Mouse (Mus musculus): ENCODE results near the gene Eln. TPM values are rescaled to one million over a fixed set of nuclear protein-coding genes. Genes with fewer than 3 reads are reported as not detected.

Eln gene
- total and polyA plus RNA-seq, 3 experiments = 0.22 TPM; not detected in 2

DNA sequence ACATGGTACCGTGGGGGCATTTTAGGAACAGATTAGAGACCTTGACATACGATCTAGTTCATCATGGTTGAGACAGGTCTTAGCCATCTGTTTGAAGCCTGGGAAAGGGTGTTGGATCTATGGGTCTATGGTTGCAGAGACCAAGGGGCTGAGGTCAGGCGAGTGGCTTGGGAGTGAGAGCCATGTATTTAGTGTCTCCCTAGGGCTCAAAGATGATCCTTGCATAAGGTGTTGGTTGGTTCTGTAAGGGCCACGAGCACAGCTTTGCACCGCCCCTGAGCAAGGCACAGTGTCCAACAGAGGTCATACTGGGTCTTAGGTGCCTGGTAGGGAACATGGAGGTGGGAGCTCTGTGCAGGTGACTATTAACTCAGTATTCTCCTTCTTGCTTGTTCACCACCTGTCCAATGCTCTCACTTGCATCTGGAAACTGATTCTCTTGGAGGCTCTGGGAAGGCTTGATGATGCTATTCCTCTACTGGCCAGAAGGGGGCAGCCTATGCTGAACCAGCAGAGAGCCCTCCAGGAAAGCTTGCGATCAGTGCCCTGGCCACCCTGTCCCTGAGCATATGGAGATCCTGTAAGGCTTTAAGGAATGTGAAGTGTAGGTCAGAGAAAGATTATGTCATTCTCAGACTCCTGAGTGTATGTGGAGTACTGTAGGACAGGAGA, 960 bp upstream of the Eln start:
- Histone ChIP-seq H3K36me3 (replicated peaks) (no peaks in the 10 kb centered on the region), H3K4me1 (ENCODE audit: insufficient read depth, low read depth, low read length) (no peaks in the 10 kb centered on the region), H3K4me3 (ENCODE audit: low read depth, low read length) (no peak overlapping the region), H3K9me3 (replicated peaks) (no peaks in the 10 kb centered on the region), H3K27me3 (ENCODE audit: insufficient read depth, low read length) (peaks cover 10% of the 10 kb centered on the region; the same call in 1 of the 2 replicates)
- TF ChIP-seq POLR2AphosphoS5 (IDR thresholded peaks at IDR 0.05; ENCODE audit: insufficient replicate concordance, low read depth, low read length) (no peak), CTCF (IDR thresholded peaks at IDR 0.05; ENCODE audit: low read depth, low read length) (peak; percentile 81)
- no peak for DNase-seq (ENCODE audit: low spot score)
- ATAC-seq (ENCODE audit: extremely low read depth, insufficient number of reproducible peaks, low FRiP score, poor library complexity, severe bottlenecking) = no peak

- Histone ChIP-seq H3K36me3 (replicated peaks) (no peaks in the 10 kb centered on the region), H3K4me3 (ENCODE audit: low read depth, low read length) (no peak overlapping the region), H3K9me3 (replicated peaks) (no peaks in the 10 kb centered on the region), H3K27me3 (ENCODE audit: insufficient read depth, low read length) (peaks cover 10% of the 10 kb centered on the region; the same call in 1 of the 2 replicates), H3K4me1 (ENCODE audit: insufficient read depth, low read depth, low read length) (no peaks in the 10 kb centered on the region)
- ATAC-seq (ENCODE audit: extremely low read depth, insufficient number of reproducible peaks, low FRiP score, poor library complexity, severe bottlenecking) (no peak), DNase-seq (ENCODE audit: low spot score) (no peak)
- no peak for TF ChIP-seq POLR2AphosphoS5 (IDR thresholded peaks at IDR 0.05; ENCODE audit: insufficient replicate concordance, low read depth, low read length)
- no peak for TF ChIP-seq GATA2 (IDR thresholded peaks at IDR 0.05; ENCODE audit: borderline replicate concordance, low read depth, low read length)
- no peak for TF ChIP-seq CTCF (IDR thresholded peaks at IDR 0.05; ENCODE audit: low read depth, low read length)
- TF ChIP-seq TAL1 (conservative IDR thresholded peaks at IDR 0.05; ENCODE audit: low read depth, low read length) = no peak
- no peak for TF ChIP-seq GATA1 (IDR thresholded peaks at IDR 0.05; ENCODE audit: borderline replicate concordance, low read length)
Measured at GRCm38 (mm10) chr5:134747512-134747893, 380 bp upstream of the Eln start.

GRCm38 (mm10) chr5:134746201-134746600, 922 bp downstream of the Eln start:
- no peak for TF ChIP-seq TAL1 (conservative IDR thresholded peaks at IDR 0.05; ENCODE audit: low read depth, low read length)
- no peak for TF ChIP-seq GATA1 (IDR thresholded peaks at IDR 0.05; ENCODE audit: borderline replicate concordance, low read length)
- no peak for TF ChIP-seq CTCF (IDR thresholded peaks at IDR 0.05; ENCODE audit: low read depth, low read length)
- TF ChIP-seq GATA2 (IDR thresholded peaks at IDR 0.05; ENCODE audit: borderline replicate concordance, low read depth, low read length) = no peak
- no peak for TF ChIP-seq POLR2AphosphoS5 (IDR thresholded peaks at IDR 0.05; ENCODE audit: insufficient replicate concordance, low read depth, low read length)
- no peaks in the 10 kb centered on the region for H3K4me1 ChIP-seq (ENCODE audit: insufficient read depth, low read depth, low read length)
- H3K27me3 ChIP-seq (ENCODE audit: insufficient read depth, low read length) = peaks cover 11% of the 10 kb centered on the region; the same call in 1 of the 2 replicates
- DNase-seq (ENCODE audit: low spot score) (no peak), ATAC-seq (ENCODE audit: extremely low read depth, insufficient number of reproducible peaks, low FRiP score, poor library complexity, severe bottlenecking) (no peak)
- H3K9me3 ChIP-seq (replicated peaks) = no peaks in the 10 kb centered on the region
- no peak overlapping the region for H3K4me3 ChIP-seq (ENCODE audit: low read depth, low read length)
- H3K36me3 ChIP-seq (replicated peaks) = no peaks in the 10 kb centered on the region

GRCm38 (mm10) chr5:134745801-134746200, 1.3 kb downstream of the Eln start:
- H3K9me3 ChIP-seq (replicated peaks) = no peaks in the 10 kb centered on the region
- TF ChIP-seq CTCF (IDR thresholded peaks at IDR 0.05; ENCODE audit: low read depth, low read length) (no peak), POLR2AphosphoS5 (IDR thresholded peaks at IDR 0.05; ENCODE audit: insufficient replicate concordance, low read depth, low read length) (no peak), TAL1 (conservative IDR thresholded peaks at IDR 0.05; ENCODE audit: low read depth, low read length) (no peak), GATA1 (IDR thresholded peaks at IDR 0.05; ENCODE audit: borderline replicate concordance, low read length) (no peak), GATA2 (IDR thresholded peaks at IDR 0.05; ENCODE audit: borderline replicate concordance, low read depth, low read length) (no peak)
- H3K36me3 ChIP-seq (replicated peaks) = no peaks in the 10 kb centered on the region
- ATAC-seq (ENCODE audit: extremely low read depth, insufficient number of reproducible peaks, low FRiP score, poor library complexity, severe bottlenecking) = no peak
- H3K4me1 ChIP-seq (ENCODE audit: insufficient read depth, low read depth, low read length) = no peaks in the 10 kb centered on the region
- H3K27me3 ChIP-seq (ENCODE audit: insufficient read depth, low read length) = peaks cover 12% of the 10 kb centered on the region; the same call in 1 of the 2 replicates
- no peak for DNase-seq (ENCODE audit: low spot score)
- no peak overlapping the region for H3K4me3 ChIP-seq (ENCODE audit: low read depth, low read length)

DNA sequence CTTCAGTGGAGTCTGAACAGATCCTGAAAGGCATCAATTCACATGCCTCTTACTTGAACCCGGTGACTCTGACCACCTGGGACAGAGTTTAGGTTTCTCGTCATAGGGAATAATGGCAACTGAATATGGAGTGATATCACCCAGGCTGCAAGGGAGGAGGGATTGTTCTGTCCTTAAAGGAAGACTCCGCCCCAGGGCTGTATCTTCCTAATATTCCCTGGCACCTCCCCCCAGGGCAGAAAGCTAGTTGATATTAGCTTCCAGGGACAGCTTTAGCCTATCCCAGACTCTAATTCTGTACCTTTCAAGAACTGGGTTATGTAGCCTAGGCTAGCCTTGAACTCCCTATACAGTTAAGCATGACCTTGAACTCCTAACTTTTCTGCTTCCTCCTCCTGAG, 2.1 kb downstream of the Eln start:
- Histone ChIP-seq H3K4me3 (ENCODE audit: low read depth, low read length) (no peak overlapping the region), H3K36me3 (replicated peaks) (no peaks in the 10 kb centered on the region), H3K9me3 (replicated peaks) (no peaks in the 10 kb centered on the region), H3K4me1 (ENCODE audit: insufficient read depth, low read depth, low read length) (no peaks in the 10 kb centered on the region), H3K27me3 (ENCODE audit: insufficient read depth, low read length) (peaks cover 14% of the 10 kb centered on the region; the same call in 1 of the 2 replicates)
- DNase-seq (ENCODE audit: low spot score) (no peak), ATAC-seq (ENCODE audit: extremely low read depth, insufficient number of reproducible peaks, low FRiP score, poor library complexity, severe bottlenecking) (no peak)
- no peak for TF ChIP-seq POLR2AphosphoS5 (IDR thresholded peaks at IDR 0.05; ENCODE audit: insufficient replicate concordance, low read depth, low read length)
- no peak for TF ChIP-seq GATA2 (IDR thresholded peaks at IDR 0.05; ENCODE audit: borderline replicate concordance, low read depth, low read length)
- no peak for TF ChIP-seq TAL1 (conservative IDR thresholded peaks at IDR 0.05; ENCODE audit: low read depth, low read length)
- no peak for TF ChIP-seq GATA1 (IDR thresholded peaks at IDR 0.05; ENCODE audit: borderline replicate concordance, low read length)
- TF ChIP-seq CTCF (IDR thresholded peaks at IDR 0.05; ENCODE audit: low read depth, low read length) = no peak

DNA sequence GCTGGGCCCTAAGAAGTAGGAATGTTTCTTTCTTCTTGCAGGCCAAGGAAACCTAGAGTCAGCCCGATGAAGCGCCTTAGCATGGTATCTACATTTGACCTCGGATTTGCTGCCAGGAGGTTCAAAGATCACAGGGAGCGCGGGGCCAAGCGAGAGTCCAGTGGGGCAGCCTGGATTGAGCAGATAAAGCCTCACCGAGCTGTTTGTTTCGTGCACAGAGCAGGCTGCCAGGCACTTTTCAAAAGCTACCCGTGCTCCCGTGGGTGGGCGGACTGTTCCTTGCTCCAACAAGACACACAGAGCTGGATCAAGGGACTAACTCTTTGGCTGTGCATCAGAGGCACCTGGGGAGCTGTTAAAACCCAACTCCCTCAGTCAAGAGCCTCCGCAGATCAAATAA, 3.1 kb downstream of the Eln start:
- no peak overlapping the region for H3K4me3 ChIP-seq (ENCODE audit: low read depth, low read length)
- no peak for TF ChIP-seq POLR2AphosphoS5 (IDR thresholded peaks at IDR 0.05; ENCODE audit: insufficient replicate concordance, low read depth, low read length)
- TF ChIP-seq GATA1 (IDR thresholded peaks at IDR 0.05; ENCODE audit: borderline replicate concordance, low read length) = no peak
- no peak for TF ChIP-seq CTCF (IDR thresholded peaks at IDR 0.05; ENCODE audit: low read depth, low read length)
- TF ChIP-seq GATA2 (IDR thresholded peaks at IDR 0.05; ENCODE audit: borderline replicate concordance, low read depth, low read length) = no peak
- TF ChIP-seq TAL1 (conservative IDR thresholded peaks at IDR 0.05; ENCODE audit: low read depth, low read length) = no peak
- ATAC-seq (ENCODE audit: extremely low read depth, insufficient number of reproducible peaks, low FRiP score, poor library complexity, severe bottlenecking) (no peak), DNase-seq (ENCODE audit: low spot score) (no peak)
- no peaks in the 10 kb centered on the region for H3K36me3 ChIP-seq (replicated peaks)
- no peaks in the 10 kb centered on the region for H3K9me3 ChIP-seq (replicated peaks)
- H3K4me1 ChIP-seq (ENCODE audit: insufficient read depth, low read depth, low read length) = no peaks in the 10 kb centered on the region
- H3K27me3 ChIP-seq (ENCODE audit: insufficient read depth, low read length) = peaks cover 13% of the 10 kb centered on the region; the same call in 1 of the 2 replicates
